Mouse (Mus musculus): ENCODE results near the gene Timm8b. TPM values are rescaled to one million over a fixed set of nuclear protein-coding genes. Genes with fewer than 3 reads are reported as not detected.

Gene Timm8b
- polyA plus RNA-seq, 1 experiment from 2014 or later: 357 TPM

DNA sequence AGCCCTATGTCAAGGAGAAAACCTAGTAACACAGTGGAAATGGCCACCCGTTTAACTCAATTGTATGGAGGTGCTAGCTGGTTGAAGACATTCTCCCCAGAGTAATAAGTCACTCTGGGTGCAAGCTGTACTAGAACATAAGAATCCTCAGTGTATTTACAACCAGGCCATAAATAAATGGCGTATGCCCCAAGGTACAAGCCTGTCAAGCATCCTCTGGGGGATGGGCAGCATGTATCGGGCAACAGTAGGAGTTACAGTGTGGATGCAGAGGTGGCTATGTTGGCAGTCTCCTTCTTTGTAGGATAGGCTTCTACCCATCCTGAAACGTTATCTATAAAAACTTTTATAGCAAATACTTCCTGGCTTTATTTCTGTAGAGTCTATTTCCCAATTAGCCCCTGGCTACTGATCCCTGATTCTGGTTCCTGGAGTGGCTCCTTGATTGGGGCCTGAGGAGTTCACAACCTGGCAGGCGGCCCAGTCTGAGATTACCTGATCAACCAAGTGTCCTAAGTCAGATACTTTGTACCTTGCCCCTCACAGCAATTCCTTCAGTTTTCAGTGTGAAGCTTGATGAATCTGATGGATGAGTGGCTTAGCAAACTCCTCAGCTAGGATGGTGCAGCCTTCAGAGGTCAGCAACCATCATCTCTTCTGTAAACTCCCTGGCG is 18.4 kb upstream of the Timm8b start:
- H3K4me1 ChIP-seq (replicated peaks): no peaks in the 10 kb centered on the region
- DNase-seq (ENCODE audit: low spot score): no peak
- H3K9me3 ChIP-seq: no peaks in the 10 kb centered on the region
- H3K27me3 ChIP-seq (ENCODE audit: insufficient read depth, poor library complexity, severe bottlenecking): no peaks in the 10 kb centered on the region
- no peak overlapping the region for H3K27ac ChIP-seq
- H3K4me3 ChIP-seq: no peak overlapping the region
- 82% methylated on average over 6 of the region's 6 CpGs for WGBS
- no peaks in the 10 kb centered on the region for H3K36me3 ChIP-seq

DNA sequence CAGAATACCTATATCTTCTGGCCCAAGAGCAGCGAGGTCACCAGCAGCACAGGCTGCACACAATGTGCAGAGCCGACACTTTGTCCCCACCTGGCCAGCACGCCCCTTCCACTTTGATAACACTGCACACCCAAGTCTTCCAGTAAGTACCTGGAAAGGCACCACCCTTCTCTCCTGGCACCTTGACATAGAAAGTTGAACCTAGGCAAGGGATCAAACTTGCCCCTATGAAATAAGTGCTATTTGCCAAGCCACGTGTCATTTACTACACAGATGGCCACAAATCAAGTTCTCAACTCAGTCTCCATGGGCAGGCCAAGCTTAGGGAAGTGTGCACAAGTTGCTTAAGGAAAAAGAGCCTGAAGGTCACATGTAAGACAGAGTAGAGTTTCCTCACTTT is 16.8 kb upstream of the Timm8b start:
- DNase-seq (ENCODE audit: low spot score): no peak
- H3K36me3 ChIP-seq: no peaks in the 10 kb centered on the region
- H3K4me3 ChIP-seq: no peak overlapping the region
- no peaks in the 10 kb centered on the region for H3K4me1 ChIP-seq (replicated peaks)
- H3K27ac ChIP-seq: no peak overlapping the region
- H3K27me3 ChIP-seq (ENCODE audit: insufficient read depth, poor library complexity, severe bottlenecking): no peaks in the 10 kb centered on the region
- WGBS: 71% methylated on average over 4 of the region's 4 CpGs
- no peaks in the 10 kb centered on the region for H3K9me3 ChIP-seq

DNA sequence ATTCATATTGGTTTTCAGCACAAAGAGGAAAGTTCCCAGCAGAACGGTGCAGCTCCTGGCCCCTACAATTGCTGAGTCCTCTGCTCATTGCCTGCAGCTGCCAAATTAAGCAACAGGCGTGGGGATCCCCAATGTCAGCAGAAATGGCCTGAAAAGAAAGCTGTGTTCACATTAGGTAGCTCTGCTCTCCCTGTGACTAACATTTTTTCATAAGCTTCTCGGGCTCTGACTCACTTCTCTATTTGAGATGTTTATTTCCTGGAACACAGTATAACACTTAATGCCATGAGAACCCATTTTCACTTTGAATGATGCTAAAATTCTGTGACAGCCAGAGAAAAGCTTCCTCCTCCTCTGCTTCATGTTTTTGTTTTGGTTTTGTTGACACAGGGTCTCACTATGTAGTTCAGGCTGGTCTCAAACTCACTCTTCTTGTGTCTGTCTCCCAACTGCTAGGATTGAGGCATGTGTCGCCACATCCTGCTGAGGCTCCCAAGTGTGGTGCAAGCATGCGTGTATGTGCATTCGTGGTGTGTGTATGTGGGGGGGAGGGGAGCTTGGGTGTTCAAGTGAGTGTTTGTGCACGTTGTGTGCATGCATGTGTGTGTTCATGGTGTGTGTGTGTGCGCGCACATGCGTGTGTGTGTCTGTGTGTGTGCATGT is 12.7 kb upstream of the Timm8b start:
- no peak overlapping the region for H3K4me3 ChIP-seq
- 83% methylated on average over 10 of the region's 10 CpGs for WGBS
- H3K36me3 ChIP-seq: peaks cover 16% of the 10 kb centered on the region
- H3K9me3 ChIP-seq: no peaks in the 10 kb centered on the region
- no peaks in the 10 kb centered on the region for H3K27me3 ChIP-seq (ENCODE audit: insufficient read depth, poor library complexity, severe bottlenecking)
- H3K4me1 ChIP-seq (replicated peaks): no peaks in the 10 kb centered on the region
- no peak overlapping the region for H3K27ac ChIP-seq
- no peak for DNase-seq (ENCODE audit: low spot score)

DNA sequence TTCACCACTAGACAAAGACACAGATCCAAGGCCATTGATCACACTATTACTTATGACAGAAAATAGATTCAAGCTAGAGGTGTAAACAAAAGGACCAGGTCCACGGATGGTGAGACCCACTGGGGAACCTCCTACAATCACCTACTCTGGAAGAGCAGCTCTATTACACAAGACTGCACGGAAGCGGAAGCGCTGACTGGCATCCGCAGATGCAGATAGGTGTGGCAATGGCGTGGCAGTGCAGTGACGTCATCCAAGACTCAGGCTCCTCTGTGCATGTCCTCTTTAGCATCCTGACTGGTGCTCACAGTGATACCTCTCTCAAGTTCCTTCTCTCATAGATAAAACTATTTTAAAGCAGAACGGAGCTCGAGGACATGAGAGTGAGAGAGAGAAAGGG is 10.8 kb upstream of the Timm8b start:
- Histone ChIP-seq H3K9me3 (no peaks in the 10 kb centered on the region), H3K36me3 (peaks cover 35% of the 10 kb centered on the region), H3K4me1 (replicated peaks) (no peaks in the 10 kb centered on the region), H3K27ac (no peak overlapping the region), H3K27me3 (ENCODE audit: insufficient read depth, poor library complexity, severe bottlenecking) (no peaks in the 10 kb centered on the region), H3K4me3 (no peak overlapping the region)
- no peak for DNase-seq (ENCODE audit: low spot score)
- 92% methylated on average over 9 of the region's 9 CpGs for WGBS

DNA sequence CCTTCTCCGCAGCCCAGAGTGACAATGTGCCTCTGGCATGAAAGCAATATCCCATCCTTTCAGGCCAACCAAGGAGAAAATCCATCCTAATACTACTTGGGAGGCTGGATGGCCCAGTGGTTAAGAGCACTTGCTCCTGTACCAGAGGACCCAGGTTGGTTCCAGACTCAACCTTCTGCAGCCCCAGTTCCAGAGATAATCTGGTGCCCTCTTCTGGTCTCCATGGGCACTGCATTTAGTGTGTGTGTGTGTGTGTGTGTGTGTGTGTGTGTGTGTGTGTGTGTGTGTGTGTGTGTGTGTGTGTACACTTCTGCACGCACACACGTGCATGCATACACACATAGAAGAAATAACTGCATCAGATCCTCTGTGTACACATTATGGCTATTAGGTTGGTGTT is 10.2 kb upstream of the Timm8b start:
- Histone ChIP-seq H3K27ac (no peak overlapping the region), H3K27me3 (ENCODE audit: insufficient read depth, poor library complexity, severe bottlenecking) (no peaks in the 10 kb centered on the region), H3K4me3 (no peak overlapping the region), H3K9me3 (no peaks in the 10 kb centered on the region), H3K36me3 (peaks cover 41% of the 10 kb centered on the region), H3K4me1 (replicated peaks) (no peaks in the 10 kb centered on the region)
- WGBS: 78% methylated on average over 3 of the region's 3 CpGs
- DNase-seq (ENCODE audit: low spot score): peak; percentile 22

DNA sequence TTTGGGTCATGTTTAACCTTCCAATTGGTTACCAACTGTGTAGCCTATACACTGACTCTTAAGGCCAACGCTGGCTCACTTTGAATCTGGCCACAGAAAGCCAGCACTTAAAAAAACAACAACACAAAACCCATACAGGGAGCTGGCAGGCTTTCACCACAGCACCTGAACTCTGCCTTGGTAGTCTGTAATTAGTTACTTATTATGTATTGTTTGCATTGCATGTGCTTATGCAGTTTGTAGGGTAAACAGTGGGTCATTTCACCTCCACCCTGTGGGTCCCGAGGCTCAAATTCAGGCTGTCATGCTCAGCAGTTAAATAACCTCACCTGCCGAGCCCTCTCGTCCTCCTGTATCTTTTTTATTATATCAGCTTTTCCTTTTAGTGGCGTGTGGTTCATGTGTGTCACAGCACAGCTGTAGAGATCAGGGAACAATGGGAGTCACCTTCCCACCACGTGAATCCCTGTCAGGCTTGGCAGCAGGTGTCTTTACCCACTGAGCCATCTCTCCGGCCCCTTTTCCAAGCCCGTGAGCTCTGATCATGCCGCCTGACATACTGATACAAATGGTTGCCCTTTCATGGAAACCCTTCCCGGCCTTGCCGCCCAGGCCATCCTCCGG is 8.8 kb upstream of the Timm8b start:
- no peaks in the 10 kb centered on the region for H3K9me3 ChIP-seq
- H3K36me3 ChIP-seq: peaks cover 55% of the 10 kb centered on the region
- H3K27me3 ChIP-seq (ENCODE audit: insufficient read depth, poor library complexity, severe bottlenecking): no peaks in the 10 kb centered on the region
- H3K4me1 ChIP-seq (replicated peaks): no peaks in the 10 kb centered on the region
- DNase-seq (ENCODE audit: low spot score): no peak
- H3K27ac ChIP-seq: no peak overlapping the region
- no peak overlapping the region for H3K4me3 ChIP-seq
- WGBS: 83% methylated on average over 12 of the region's 12 CpGs

DNA sequence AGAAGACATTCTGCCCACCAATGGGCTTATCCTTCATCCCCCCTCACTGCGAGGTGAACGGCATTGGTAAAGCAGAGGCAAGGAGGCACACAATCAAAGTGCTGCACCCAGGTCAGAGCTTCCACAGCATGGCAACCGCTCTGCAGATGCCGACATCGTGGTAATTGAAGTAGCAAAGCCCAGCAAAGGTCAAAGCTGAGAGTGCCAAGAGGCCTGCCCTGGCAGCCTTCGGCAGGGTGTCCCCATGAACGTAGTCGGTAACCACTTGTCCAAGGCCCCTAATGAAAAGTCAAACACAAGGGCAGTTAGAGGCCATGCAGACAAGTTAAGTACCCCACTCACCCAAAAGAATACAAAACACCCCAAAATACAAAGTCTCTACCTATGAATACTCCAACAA is 6.7 kb upstream of the Timm8b start:
- no peak for DNase-seq (ENCODE audit: low spot score)
- Histone ChIP-seq H3K9me3 (no peaks in the 10 kb centered on the region), H3K36me3 (peaks cover 66% of the 10 kb centered on the region), H3K4me1 (replicated peaks) (peaks cover 6% of the 10 kb centered on the region), H3K27ac (no peak overlapping the region), H3K4me3 (no peak overlapping the region), H3K27me3 (ENCODE audit: insufficient read depth, poor library complexity, severe bottlenecking) (no peaks in the 10 kb centered on the region)
- 93% methylated on average over 8 of the region's 8 CpGs for WGBS

DNA sequence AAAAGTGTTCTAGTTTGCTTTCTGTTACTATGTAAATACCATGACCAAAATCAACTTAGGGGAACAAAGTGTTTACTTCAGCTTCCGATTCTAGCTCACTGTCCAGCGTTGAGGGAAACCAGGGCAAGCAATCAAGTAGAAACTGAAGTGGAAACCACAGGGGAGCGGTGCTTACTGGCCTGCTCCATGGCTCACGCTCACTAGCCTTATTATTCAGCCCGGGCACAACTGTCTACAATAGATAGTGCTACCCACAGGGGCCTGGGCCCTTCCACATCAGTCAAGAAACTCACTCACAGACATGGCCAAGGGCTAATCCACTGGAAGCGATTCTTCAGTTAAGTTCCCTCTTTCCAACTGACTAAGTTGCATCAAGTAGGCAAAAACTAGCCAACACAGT is 2.2 kb upstream of the Timm8b start:
- WGBS: 90% methylated on average over 6 of the region's 6 CpGs
- DNase-seq (ENCODE audit: low spot score): no peak
- peaks cover 27% of the 10 kb centered on the region for H3K4me1 ChIP-seq (replicated peaks)
- no peaks in the 10 kb centered on the region for H3K9me3 ChIP-seq
- peaks cover 60% of the 10 kb centered on the region for H3K36me3 ChIP-seq
- no peak overlapping the region for H3K4me3 ChIP-seq
- no peak overlapping the region for H3K27ac ChIP-seq
- H3K27me3 ChIP-seq (ENCODE audit: insufficient read depth, poor library complexity, severe bottlenecking): no peaks in the 10 kb centered on the region

DNA sequence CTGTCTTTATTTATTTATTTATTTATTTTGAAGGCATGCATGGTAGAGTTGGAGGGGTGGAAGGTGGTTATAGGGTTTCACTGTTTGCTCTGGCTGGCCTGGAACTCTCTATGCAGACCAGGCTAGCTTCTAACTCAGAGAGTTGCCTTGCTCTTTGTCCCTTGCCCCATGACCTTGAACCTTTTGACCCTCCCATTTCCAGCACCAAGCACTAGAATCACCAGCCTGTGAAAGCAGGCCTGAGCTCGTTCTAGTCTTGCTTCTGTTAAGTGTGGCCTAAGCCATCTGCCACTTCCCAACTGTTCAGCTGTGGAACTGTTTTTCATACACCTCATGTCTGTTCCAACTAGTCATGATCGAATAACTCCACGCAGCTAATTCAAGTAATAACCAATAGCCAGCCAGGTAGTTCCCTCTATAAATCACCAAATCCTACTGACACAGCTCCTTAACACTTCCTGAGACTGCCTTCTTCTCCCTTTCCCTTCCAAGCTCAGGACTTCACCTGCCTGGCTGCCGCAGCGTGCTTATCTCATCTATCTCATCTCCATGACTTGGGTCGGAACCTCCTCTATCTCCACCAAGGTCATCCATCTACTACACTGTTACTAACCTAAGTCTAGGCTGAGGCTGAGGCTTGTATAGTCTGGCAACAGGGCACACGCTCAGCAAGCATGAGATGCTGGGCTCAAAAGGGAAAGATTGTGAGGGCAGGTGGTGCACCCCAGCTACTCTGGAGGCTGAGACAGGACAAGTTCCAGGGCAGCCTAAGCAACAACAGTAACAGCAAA is 1.5 kb upstream of the Timm8b start:
- Histone ChIP-seq H3K9me3 (no peaks in the 10 kb centered on the region), H3K4me3 (peak overlapping the region; percentile 91), H3K27ac (0 out of 2 replicates have a peak overlapping the region, but pooled peaks have one; percentile 16), H3K27me3 (ENCODE audit: insufficient read depth, poor library complexity, severe bottlenecking) (no peaks in the 10 kb centered on the region), H3K36me3 (peaks cover 60% of the 10 kb centered on the region), H3K4me1 (replicated peaks) (peaks cover 27% of the 10 kb centered on the region)
- DNase-seq (ENCODE audit: low spot score): no peak
- WGBS: 90% methylated on average over 7 of the region's 7 CpGs

DNA sequence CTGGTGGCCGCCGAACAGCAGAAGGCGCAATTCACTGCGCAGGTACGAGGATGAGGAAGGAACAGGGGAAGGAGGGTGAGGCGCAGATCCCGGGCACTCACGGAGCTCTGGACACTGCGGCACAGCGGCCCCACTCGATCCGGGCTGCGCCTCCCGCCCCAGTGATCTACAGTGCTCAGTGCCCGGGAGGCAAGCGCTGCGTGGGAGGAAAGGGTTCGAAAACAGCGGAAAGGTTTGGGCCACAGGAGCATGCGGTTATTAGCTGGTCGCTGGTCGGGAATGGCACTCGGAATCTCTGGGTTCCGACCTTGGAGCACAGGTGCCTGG is 251 bp downstream of the Timm8b start:
- Histone ChIP-seq H3K27me3 (ENCODE audit: insufficient read depth, poor library complexity, severe bottlenecking) (no peaks in the 10 kb centered on the region), H3K9me3 (no peaks in the 10 kb centered on the region), H3K36me3 (peaks cover 60% of the 10 kb centered on the region), H3K27ac (peak overlapping the region; percentile 96), H3K4me1 (replicated peaks) (peaks cover 27% of the 10 kb centered on the region), H3K4me3 (peak overlapping the region; percentile 91)
- WGBS: under 1% methylated on average over 24 of the region's 24 CpGs
- DNase-seq (ENCODE audit: low spot score): no peak

DNA sequence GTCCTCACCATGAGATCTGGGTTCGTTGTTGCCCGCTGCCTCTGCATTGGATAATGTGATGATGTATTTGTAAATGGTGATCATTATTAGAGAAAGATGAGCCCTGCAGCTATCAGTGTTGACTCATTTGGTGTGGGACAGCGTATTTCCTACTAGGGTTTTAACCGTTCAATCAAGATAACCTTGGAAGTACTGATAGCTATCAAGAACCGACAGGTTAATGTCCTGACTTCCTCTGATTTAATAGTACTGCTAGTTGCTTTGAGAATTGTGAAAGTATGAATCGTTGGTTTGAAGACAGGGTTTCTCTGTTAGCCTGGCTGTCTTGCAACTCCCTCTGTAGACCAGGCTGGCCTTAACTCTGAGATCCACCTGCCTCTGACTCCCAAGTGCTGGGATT is 628 bp downstream of the Timm8b start:
- 5% methylated on average over 6 of the region's 6 CpGs for WGBS
- Histone ChIP-seq H3K36me3 (peaks cover 60% of the 10 kb centered on the region), H3K27ac (peak overlapping the region; percentile 96), H3K4me3 (peak overlapping the region; percentile 91), H3K9me3 (no peaks in the 10 kb centered on the region), H3K27me3 (ENCODE audit: insufficient read depth, poor library complexity, severe bottlenecking) (no peaks in the 10 kb centered on the region), H3K4me1 (replicated peaks) (peaks cover 27% of the 10 kb centered on the region)
- DNase-seq (ENCODE audit: low spot score): no peak

DNA sequence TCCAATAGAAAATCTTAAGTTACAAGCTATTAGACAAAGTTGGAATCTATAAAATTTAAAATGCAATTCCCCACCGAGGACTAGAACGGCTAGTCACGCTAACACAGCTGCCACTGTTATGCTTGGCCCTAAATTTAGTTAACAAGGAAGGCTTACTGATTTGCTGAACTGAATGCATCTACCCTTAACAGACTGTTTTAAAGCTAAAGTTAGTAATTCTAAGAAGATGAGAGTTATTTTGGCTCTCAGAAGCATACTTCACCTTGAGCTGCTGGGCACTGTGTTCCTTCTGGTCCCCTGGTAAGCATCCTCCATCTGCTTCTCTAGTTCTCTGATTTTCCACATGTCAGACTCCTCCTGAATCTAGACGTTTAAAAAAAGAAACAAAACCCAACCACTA is 8.4 kb downstream of the Timm8b start:
- Histone ChIP-seq H3K36me3 (peaks cover 81% of the 10 kb centered on the region), H3K27ac (no peak overlapping the region), H3K9me3 (no peaks in the 10 kb centered on the region), H3K27me3 (ENCODE audit: insufficient read depth, poor library complexity, severe bottlenecking) (no peaks in the 10 kb centered on the region), H3K4me3 (no peak overlapping the region), H3K4me1 (replicated peaks) (peaks cover 15% of the 10 kb centered on the region)
- WGBS: 91% methylated on average over 4 of the region's 4 CpGs
- no peak for DNase-seq (ENCODE audit: low spot score)

DNA sequence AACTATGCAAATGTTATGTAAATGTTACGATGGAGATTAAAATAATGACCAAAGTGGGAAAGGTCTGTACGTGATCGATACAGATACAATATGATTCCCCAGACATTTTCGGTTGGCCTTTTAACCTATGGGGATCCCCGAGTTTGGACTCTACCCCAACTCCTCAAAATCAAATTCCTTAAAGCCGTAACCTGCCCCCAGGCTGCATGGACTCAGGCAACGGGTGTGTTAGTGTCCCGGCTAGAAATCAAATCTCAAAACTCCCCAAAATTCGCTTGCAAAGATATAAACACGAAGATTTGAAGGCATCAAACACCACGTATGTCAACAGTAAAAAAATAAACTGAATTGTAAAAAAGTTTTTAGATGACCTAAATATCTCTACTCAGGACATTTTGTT is 12.5 kb downstream of the Timm8b start:
- no peak for DNase-seq (ENCODE audit: low spot score)
- H3K27me3 ChIP-seq (ENCODE audit: insufficient read depth, poor library complexity, severe bottlenecking): no peaks in the 10 kb centered on the region
- peak overlapping the region; percentile 97 for H3K27ac ChIP-seq
- no peaks in the 10 kb centered on the region for H3K9me3 ChIP-seq
- H3K4me3 ChIP-seq: peak overlapping the region; percentile 84
- H3K36me3 ChIP-seq: peaks cover 40% of the 10 kb centered on the region
- H3K4me1 ChIP-seq (replicated peaks): peaks cover 19% of the 10 kb centered on the region
- 43% methylated on average over 11 of the region's 11 CpGs for WGBS

Data from hindbrain, embryonic 10.5 days (tissue).